Mouse (Mus musculus): ENCODE measurements around the gene Ddx21. TPM values are rescaled to one million over a fixed set of nuclear protein-coding genes. Genes with fewer than 3 reads are reported as not detected.

Gene Ddx21
- 146 to 160 TPM (median 154 TPM) in 4 replicates for total RNA-seq (2023; ENCODE audit: inconsistent age)

GRCm38 (mm10) chr10:62602177-62603040 lies at the start of gene Ddx21:
Ddx21 (minus strand) TSS chr10:62602281.

DNA sequence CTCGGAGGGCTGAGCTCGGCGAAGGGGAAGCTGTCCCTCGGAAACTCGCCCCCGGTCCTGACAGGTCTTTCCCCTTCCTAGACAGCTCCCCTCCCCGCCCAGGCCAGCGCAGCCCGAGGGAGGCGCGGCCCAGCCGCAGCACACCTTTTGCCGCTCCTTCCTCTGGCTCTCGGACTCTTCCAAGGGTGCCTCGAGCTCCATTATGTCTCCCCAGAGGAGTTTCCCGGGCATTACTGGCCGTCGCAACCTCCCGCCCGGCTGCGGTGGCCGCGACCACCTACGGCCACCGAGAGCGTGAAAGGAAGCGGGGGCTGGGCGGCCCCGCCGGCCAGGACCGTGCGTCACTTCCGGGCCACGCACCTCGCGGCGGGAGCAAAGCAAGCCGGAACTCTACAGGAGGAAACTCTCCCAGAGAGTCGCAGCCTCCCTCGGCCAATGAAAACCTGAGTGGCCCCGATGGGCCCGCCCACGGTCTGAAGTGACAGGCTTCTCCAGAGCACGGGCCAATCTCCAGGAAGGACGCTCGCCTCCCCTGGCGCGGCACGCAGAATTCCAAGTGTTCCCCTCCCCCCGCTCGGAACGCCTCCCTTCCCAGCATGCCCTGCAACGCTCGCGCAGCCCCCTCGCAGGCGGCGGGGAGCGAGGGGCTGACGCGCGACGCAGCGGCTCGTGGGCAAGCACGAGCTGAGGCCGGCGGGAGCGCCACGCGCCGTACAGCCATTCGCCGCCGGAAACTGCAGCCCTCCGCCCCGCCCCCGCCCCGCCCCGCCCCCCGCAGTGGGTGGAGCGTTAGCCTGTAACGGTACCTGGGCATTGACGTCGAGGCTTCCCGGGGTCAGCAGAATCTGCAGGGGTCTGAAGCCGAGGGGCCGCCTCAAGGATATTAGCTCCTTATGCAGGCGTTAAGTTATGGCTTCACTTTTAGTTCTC lies 49.1 kb upstream of the Ddx21 start, which contains the start of gene Ddx50:
Gene Ddx50 (minus strand): TSS at position 338 of the 930 bp plus-strand sequence.

DNA sequence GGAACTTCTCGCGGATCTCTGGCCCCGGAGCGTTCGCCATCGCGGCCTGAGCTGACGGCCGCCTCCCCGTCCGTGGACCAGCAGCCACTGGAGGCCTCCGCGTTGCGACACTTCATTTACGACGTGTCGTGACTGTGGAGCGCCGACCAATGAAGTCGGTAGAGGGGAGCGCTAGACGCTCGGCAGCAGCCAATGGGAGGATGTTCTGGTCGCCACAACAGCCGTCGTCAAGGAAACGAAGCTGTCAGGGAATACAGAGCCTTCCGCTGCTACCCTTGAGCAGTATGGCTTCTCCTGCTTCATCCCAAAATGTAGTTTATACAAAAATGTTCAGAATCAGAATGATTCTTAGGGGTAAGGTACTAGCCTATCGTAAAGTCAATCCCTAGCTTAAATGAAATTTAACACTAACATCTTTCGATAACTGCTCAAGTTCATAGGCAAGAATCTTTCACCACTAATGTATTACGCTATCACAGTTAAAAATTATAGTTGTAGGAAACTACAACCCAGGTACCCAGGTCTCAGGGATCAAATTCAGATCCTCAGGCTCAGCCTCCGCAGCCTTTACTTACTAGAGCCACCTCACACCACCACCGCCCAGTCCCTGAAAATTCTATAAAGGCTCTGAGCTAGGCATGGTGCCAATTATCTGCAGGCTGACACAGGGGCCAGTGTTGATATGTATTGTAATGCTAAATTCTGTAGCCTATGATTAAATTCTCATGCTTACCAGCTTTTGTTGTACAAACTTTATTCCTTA lies 23.6 kb downstream of the Ddx21 start, which contains the start of gene Kif1bp:
Gene Kif1bp (minus strand): TSS at position 120 of the 763 bp plus-strand sequence.

Other genes starting within 250 kb of the Ddx21 start
- gene Hk1, start 222.4 kb downstream of the Ddx21 start, total RNA-seq (2023; ENCODE audit: inconsistent age) = 34.9 to 39.4 TPM (median 36.4 TPM) in 4 replicates
- gene Hkdc1, start 179.8 kb downstream of the Ddx21 start, total RNA-seq (2023; ENCODE audit: inconsistent age) = not detected in 4 replicates
- 0.36 to 1.3 TPM (median 0.56 TPM) in 4 replicates for gene 4930507D05Rik, start 152.8 kb downstream of the Ddx21 start, total RNA-seq (2023; ENCODE audit: inconsistent age)
- 30.2 to 34.3 TPM (median 32.1 TPM) in 4 replicates for gene Supv3l1, start 152.5 kb downstream of the Ddx21 start, total RNA-seq (2023; ENCODE audit: inconsistent age)
- gene Vps26a, start 115.5 kb downstream of the Ddx21 start, total RNA-seq (2023; ENCODE audit: inconsistent age) = 32.3 to 35.7 TPM (median 34.1 TPM) in 4 replicates
- gene Srgn, start 74.8 kb downstream of the Ddx21 start, total RNA-seq (2023; ENCODE audit: inconsistent age) = 744 to 811 TPM (median 781 TPM) in 4 replicates
- 24.5 to 27.9 TPM (median 25.2 TPM) in 4 replicates for gene Kif1bp, start 23.8 kb downstream of the Ddx21 start, total RNA-seq (2023; ENCODE audit: inconsistent age)
- gene Ddx50, start 48.9 kb upstream of the Ddx21 start, total RNA-seq (2023; ENCODE audit: inconsistent age) = 145 to 151 TPM (median 149 TPM) in 4 replicates
- gene Stox1, start 123.8 kb upstream of the Ddx21 start, total RNA-seq (2023; ENCODE audit: inconsistent age) = 0.16 to 0.72 TPM (median 0.36 TPM) in 3 of 4 replicates, not detected in the other
- 106 to 154 TPM (median 150 TPM) in 4 replicates for gene Ccar1, start 190.0 kb upstream of the Ddx21 start, total RNA-seq (2023; ENCODE audit: inconsistent age)